Mouse (Mus musculus): ENCODE data around the gene Ube2a.
"Not testable (repeated sequence)": the region's sequence is repeated elsewhere in the genome, so short reads cannot be mapped to it uniquely, and the experiment has no call there.

Ube2a gene

DNA sequence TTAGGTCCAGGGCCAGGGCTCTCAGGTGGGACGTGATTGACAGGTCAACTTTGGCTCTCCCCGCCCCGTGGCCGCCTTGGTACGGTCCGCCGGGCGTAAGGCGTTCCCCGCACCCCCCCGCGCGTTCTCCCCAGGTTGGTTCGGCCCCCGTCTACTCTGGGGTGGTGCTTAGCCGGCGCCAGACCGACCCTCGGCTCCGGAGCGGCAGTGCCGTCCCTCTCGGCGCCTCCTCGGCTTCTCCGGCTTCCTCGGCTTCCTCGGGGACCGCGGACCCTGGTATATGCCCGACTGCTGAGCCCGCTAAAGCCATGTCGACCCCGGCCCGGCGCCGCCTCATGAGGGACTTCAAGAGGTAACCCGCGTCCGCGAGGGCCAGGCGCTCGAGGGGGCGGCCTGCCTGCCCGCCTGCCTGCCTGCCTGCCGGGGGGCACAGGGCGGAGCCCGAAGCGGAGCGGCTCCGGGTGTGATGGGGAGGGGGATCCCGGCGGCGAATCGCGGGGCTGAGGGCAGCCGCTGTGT, 537 bp downstream of the Ube2a start:
- no peak for TF ChIP-seq CTCF (conservative IDR thresholded peaks at IDR 0.05; ENCODE audit: low read length)
- no peak for TF ChIP-seq POU5F1 (IDR thresholded peaks at IDR 0.05; ENCODE audit: borderline replicate concordance, low read length)
- no peak for TF ChIP-seq NANOG (IDR thresholded peaks at IDR 0.05; ENCODE audit: borderline replicate concordance, low read length)
- Histone ChIP-seq H3K27me3 (ENCODE audit: insufficient read depth, low read length) (no peaks in the 10 kb centered on the region), H3K4me1 (replicated peaks; ENCODE audit: low read depth, low read length) (peaks cover 14% of the 10 kb centered on the region; the same call in 1 of the 2 replicates), H3K9me3 (ENCODE audit: low read length) (no peaks in the 10 kb centered on the region), H3K36me3 (ENCODE audit: insufficient read depth, low read length) (peaks cover 20% of the 10 kb centered on the region), H3K4me3 (replicated peaks; ENCODE audit: low read length) (peak overlapping the region; percentile 87)

DNA sequence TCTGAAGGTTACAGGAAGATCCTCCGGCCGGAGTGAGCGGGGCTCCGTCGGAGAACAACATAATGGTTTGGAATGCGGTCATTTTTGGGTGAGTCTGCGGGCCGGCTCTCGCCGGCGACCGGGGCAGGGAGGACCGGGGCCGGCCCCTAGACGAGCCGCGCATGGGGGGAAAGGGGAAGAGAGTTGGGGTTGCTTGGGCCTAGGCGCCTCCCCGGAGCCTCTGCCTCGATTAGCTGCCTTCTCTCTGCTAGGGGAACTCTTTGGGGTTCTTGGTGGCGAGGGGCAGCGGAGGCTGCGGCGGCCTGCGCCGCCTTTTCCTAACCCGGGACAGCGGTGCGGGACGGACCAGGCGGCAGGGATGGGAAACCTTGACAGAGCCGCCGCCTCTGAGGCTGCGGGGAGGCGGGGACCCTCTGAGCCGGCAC, 1.0 kb downstream of the Ube2a start:
- Histone ChIP-seq H3K9me3 (ENCODE audit: low read length) (no peaks in the 10 kb centered on the region), H3K4me1 (replicated peaks; ENCODE audit: low read depth, low read length) (peaks cover 16% of the 10 kb centered on the region; the same call in 1 of the 2 replicates), H3K36me3 (ENCODE audit: insufficient read depth, low read length) (peaks cover 25% of the 10 kb centered on the region), H3K4me3 (replicated peaks; ENCODE audit: low read length) (peak overlapping the region; percentile 87), H3K27me3 (ENCODE audit: insufficient read depth, low read length) (no peaks in the 10 kb centered on the region)
- TF ChIP-seq POU5F1 (IDR thresholded peaks at IDR 0.05; ENCODE audit: borderline replicate concordance, low read length) = no peak
- no peak for TF ChIP-seq NANOG (IDR thresholded peaks at IDR 0.05; ENCODE audit: borderline replicate concordance, low read length)
- no peak for TF ChIP-seq CTCF (conservative IDR thresholded peaks at IDR 0.05; ENCODE audit: low read length)

DNA sequence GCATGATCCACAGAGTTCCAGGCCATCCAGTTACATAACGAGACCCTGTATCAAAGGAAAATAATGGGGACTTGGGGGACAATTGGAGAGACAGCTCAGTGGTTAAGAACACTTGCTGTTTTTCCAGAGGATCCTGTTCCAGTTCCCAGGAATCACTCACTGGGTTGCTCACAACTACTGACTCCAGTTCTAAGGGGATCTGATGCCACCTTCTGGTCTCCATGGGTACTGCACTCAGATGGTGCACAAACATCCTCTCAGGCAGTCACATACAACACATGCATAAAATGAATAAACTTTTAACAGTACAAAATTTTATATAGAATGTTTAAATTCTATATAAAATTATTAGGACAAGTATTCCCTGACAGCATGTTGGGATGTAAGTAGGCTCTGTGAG, 11.0 kb downstream of the Ube2a start:
- Histone ChIP-seq H3K36me3 (ENCODE audit: insufficient read depth, low read length) (peaks cover 59% of the 10 kb centered on the region), H3K4me3 (replicated peaks; ENCODE audit: low read length) (no peak overlapping the region), H3K27me3 (ENCODE audit: insufficient read depth, low read length) (no peaks in the 10 kb centered on the region), H3K4me1 (replicated peaks; ENCODE audit: low read depth, low read length) (0 out of 2 replicates have a peak, but pooled peaks cover 2% of the 10 kb centered on the region), H3K9me3 (ENCODE audit: low read length) (no peaks in the 10 kb centered on the region)
- TF ChIP-seq CTCF (conservative IDR thresholded peaks at IDR 0.05; ENCODE audit: low read length) (peak; percentile 56), NANOG (IDR thresholded peaks at IDR 0.05; ENCODE audit: borderline replicate concordance, low read length) (no peak)

DNA sequence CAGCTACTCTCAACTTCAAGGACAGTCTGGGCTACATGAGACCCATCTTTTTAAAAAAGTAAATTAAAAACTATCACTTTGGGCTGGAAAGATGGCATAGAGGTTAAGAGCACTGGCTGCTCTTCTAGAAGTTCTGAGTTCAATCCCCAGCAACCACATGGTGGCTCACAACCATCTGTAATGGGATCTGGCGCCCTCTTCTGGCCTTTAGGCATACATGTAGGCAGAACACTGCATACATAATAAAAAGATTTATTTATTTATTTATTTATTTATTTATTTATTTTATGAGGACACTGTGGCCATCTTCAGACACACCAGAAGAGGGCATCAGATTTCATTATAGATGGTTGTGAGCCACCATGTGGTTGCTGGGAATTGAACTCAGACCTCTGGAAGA, 25.2 kb downstream of the Ube2a start:
- not testable (repeated sequence) for H3K9me3 ChIP-seq (ENCODE audit: low read length); H3K4me3 ChIP-seq (replicated peaks; ENCODE audit: low read length); H3K27me3 ChIP-seq (ENCODE audit: insufficient read depth, low read length); H3K36me3 ChIP-seq (ENCODE audit: insufficient read depth, low read length); H3K4me1 ChIP-seq (replicated peaks; ENCODE audit: low read depth, low read length)
- TF ChIP-seq CTCF (conservative IDR thresholded peaks at IDR 0.05; ENCODE audit: low read length) = 0 out of 2 replicates have a peak, but pooled peaks have one; percentile 22

DNA sequence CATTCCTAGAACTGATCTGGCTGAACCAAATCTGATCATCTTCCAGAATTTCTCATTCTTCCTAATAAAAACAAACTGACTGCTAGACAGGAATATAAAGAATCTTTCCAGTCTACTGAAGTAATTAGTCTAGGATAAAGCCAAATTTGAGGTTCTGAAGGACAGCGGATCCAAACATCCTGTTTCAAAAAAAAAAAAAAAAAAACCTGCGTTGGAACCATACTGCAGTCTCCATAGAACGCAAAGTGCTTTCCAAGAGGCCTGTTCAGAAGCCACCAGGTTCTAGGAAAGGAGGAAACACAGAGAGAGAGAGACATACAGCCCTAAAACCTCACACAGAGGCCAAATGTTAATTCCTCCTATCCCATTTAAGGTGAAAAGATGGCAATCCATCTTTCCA, 28.0 kb downstream of the Ube2a start:
- H3K9me3 ChIP-seq (ENCODE audit: low read length) = no peaks in the 10 kb centered on the region
- no peaks in the 10 kb centered on the region for H3K27me3 ChIP-seq (ENCODE audit: insufficient read depth, low read length)
- H3K36me3 ChIP-seq (ENCODE audit: insufficient read depth, low read length) = 0 out of 2 replicates have a peak, but pooled peaks cover 5% of the 10 kb centered on the region
- peaks cover 12% of the 10 kb centered on the region for H3K4me1 ChIP-seq (replicated peaks; ENCODE audit: low read depth, low read length)
- TF ChIP-seq CTCF (conservative IDR thresholded peaks at IDR 0.05; ENCODE audit: low read length) = no peak
- no peak for TF ChIP-seq POU5F1 (IDR thresholded peaks at IDR 0.05; ENCODE audit: borderline replicate concordance, low read length)
- no peak for TF ChIP-seq NANOG (IDR thresholded peaks at IDR 0.05; ENCODE audit: borderline replicate concordance, low read length)
- peak overlapping the region; percentile 83 for H3K4me3 ChIP-seq (replicated peaks; ENCODE audit: low read length)

DNA sequence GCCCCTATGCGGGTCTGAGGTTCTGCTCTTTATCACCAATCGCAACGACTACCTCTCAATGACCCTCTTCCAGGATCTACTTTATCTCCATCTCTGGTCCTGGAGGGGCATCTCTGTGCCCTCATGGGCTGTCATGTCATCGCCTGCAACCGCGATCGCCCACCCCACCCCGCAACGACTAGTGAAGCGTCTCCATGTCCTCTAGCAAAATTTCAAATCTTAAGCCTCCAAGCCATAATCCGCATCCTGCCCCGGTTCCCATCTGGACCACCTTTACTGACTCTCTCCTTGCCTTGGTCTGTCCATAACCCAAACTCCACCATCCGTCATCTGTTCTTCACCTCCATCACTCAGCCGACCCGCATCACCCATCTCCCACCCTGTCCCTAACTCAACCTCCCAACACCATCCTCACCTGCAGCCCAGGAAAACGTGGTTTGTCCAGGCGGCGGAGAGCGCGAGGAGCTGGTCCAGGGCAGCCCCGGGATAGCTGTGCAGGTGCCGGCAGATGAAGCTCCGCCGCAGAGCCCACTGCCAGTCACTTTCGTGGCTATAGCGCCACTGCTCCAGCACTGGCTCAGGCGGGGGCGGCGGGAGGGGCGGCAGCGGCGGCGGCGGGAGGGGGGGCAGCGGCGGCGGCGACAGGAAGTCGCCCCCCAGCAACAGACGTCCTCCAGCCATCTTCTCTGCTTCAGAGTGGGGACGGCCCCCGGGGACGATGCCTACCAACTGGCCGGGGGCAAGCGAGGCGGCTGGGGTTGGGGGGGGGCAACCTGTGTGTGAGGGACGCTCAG, 28.8 kb downstream of the Ube2a start, which contains the start of gene Nkrf:
Gene Nkrf (minus strand): TSS at position 579 of the 794 bp plus-strand sequence.
- Histone ChIP-seq H3K4me1 (replicated peaks; ENCODE audit: low read depth, low read length) (peaks cover 12% of the 10 kb centered on the region), H3K27me3 (ENCODE audit: insufficient read depth, low read length) (no peaks in the 10 kb centered on the region), H3K36me3 (ENCODE audit: insufficient read depth, low read length) (0 out of 2 replicates have a peak, but pooled peaks cover 5% of the 10 kb centered on the region), H3K4me3 (replicated peaks; ENCODE audit: low read length) (peak within 1 kb of the TSS; percentile 83), H3K9me3 (ENCODE audit: low read length) (no peaks in the 10 kb centered on the region)
- TF ChIP-seq NANOG (IDR thresholded peaks at IDR 0.05; ENCODE audit: borderline replicate concordance, low read length) (no peak), CTCF (conservative IDR thresholded peaks at IDR 0.05; ENCODE audit: low read length) (no peak), POU5F1 (IDR thresholded peaks at IDR 0.05; ENCODE audit: borderline replicate concordance, low read length) (no peak)

DNA sequence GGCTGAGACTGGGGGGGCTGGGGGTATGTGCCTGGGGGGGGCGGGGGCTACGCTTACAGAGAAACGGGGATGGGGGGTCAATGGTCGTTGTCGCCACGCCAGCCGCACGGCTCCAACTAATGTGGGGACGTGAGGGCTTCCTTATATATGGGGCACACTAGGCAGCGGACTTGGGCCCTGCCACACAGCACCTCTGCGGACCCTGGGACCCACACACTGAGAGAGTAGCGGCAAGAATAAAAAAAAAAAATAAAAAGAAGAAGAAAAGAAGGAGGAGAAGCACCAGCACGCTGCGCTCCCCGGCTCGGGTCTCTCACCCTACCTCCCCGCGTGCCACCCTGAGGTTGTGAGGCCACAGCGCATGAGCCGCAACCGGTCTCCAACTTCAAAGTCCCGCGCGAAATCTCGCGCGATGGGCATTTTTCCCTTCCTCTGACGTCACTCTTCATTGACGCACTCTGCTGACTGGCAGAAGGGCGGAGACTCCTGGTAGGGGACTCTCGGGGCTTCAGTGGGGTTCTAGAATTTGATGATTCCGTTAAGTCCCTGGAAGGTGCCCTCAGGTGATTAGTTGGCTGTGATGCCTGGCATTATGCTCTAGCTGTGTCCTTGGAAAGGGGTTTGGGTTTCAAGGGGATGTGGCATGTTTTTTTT, 29.5 kb downstream of the Ube2a start:
- peak overlapping the region; percentile 83 for H3K4me3 ChIP-seq (replicated peaks; ENCODE audit: low read length)
- H3K27me3 ChIP-seq (ENCODE audit: insufficient read depth, low read length) = no peaks in the 10 kb centered on the region
- H3K36me3 ChIP-seq (ENCODE audit: insufficient read depth, low read length) = 0 out of 2 replicates have a peak, but pooled peaks cover 5% of the 10 kb centered on the region
- TF ChIP-seq NANOG (IDR thresholded peaks at IDR 0.05; ENCODE audit: borderline replicate concordance, low read length) (no peak), CTCF (conservative IDR thresholded peaks at IDR 0.05; ENCODE audit: low read length) (no peak), POU5F1 (IDR thresholded peaks at IDR 0.05; ENCODE audit: borderline replicate concordance, low read length) (no peak)
- no peaks in the 10 kb centered on the region for H3K9me3 ChIP-seq (ENCODE audit: low read length)
- H3K4me1 ChIP-seq (replicated peaks; ENCODE audit: low read depth, low read length) = peaks cover 12% of the 10 kb centered on the region

DNA sequence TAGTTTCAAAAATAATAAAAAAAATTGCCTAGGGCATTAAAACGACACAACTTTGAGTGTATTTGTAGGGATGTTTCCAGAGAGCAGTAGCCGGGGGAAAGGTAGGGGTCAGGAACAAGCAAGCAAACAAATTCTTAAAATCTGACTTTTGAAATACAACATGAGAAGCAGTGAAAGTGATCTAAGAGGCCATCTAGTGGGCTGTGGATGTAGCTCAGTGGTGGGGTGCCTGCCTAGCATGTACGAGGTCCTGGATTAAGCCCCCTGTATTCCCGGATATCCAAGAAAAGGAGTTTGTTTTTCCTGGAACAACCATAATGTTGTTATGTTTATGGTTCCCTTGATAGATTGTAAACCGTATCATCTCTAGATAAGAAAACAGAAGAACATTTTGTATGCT, 32.8 kb downstream of the Ube2a start:
- H3K27me3 ChIP-seq (ENCODE audit: insufficient read depth, low read length) = no peaks in the 10 kb centered on the region
- no peak overlapping the region for H3K4me3 ChIP-seq (replicated peaks; ENCODE audit: low read length)
- no peaks in the 10 kb centered on the region for H3K9me3 ChIP-seq (ENCODE audit: low read length)
- H3K36me3 ChIP-seq (ENCODE audit: insufficient read depth, low read length) = no peaks in the 10 kb centered on the region
- peaks cover 9% of the 10 kb centered on the region for H3K4me1 ChIP-seq (replicated peaks; ENCODE audit: low read depth, low read length)
- TF ChIP-seq NANOG (IDR thresholded peaks at IDR 0.05; ENCODE audit: borderline replicate concordance, low read length) = no peak
